Mouse (Mus musculus): Measurements from ENCODE around the gene Krtcap2.

Krtcap2 gene

GRCm38 (mm10) chr3:89250435-89251040 is 4.8 kb downstream of the Krtcap2 start:
- peak; percentile 74 to 77 for DNase-seq

- DNase-seq, result no peak
These were observed 5.7 kb downstream of the Krtcap2 start for GRCm38 (mm10) chr3:89251365-89251895.

GRCm38 (mm10) chr3:89254994-89255393 is 9.2 kb downstream of the Krtcap2 start:
- no peak for DNase-seq

- no peak for DNase-seq
These were observed 10.4 kb downstream of the Krtcap2 start for GRCm38 (mm10) chr3:89256177-89256576.

GRCm38 (mm10) chr3:89259076-89259475 is 13.3 kb downstream of the Krtcap2 start, which contains the start of gene Dpm3:
Dpm3 (plus strand) TSS chr3:89259358.
- DNase-seq, result no peak

GRCm38 (mm10) chr3:89260211-89260610 is 14.4 kb downstream of the Krtcap2 start:
- no peak for DNase-seq

GRCm38 (mm10) chr3:89262417-89262816 is 16.7 kb downstream of the Krtcap2 start:
- DNase-seq, result no peak

GRCm38 (mm10) chr3:89266439-89266893 is 20.7 kb downstream of the Krtcap2 start:
- peak; percentile 85 to 89 for DNase-seq

GRCm38 (mm10) chr3:89268916-89269315 is 23.1 kb downstream of the Krtcap2 start:
- no peak for DNase-seq

GRCm38 (mm10) chr3:89270051-89270755 is 24.4 kb downstream of the Krtcap2 start, which contains the start of gene Slc50a1:
Slc50a1 (minus strand) TSS chr3:89270570.
- DNase-seq, result peak; percentile 87 to 89

GRCm38 (mm10) chr3:89270891-89271290 is 25.1 kb downstream of the Krtcap2 start:
- peak; percentile 67 to 73 for DNase-seq

GRCm38 (mm10) chr3:89271760-89272159 is 26.0 kb downstream of the Krtcap2 start:
- DNase-seq, result peak; percentile 34 to 44

GRCm38 (mm10) chr3:89276061-89276460 is 30.3 kb downstream of the Krtcap2 start:
- DNase-seq, result no peak

- DNase-seq, result peak; percentile 21 to 36
These were observed 31.7 kb downstream of the Krtcap2 start for GRCm38 (mm10) chr3:89277281-89278021.

GRCm38 (mm10) chr3:89278107-89278506 is 32.3 kb downstream of the Krtcap2 start:
- DNase-seq, result peak in 1 of 2 experiments; percentile 32

GRCm38 (mm10) chr3:89278643-89279042 is 32.9 kb downstream of the Krtcap2 start:
- peak in 1 of 2 experiments; percentile 20 for DNase-seq

GRCm38 (mm10) chr3:89279153-89279890 is 33.6 kb downstream of the Krtcap2 start:
- peak; percentile 90 for DNase-seq

GRCm38 (mm10) chr3:89280050-89280605 is 34.4 kb downstream of the Krtcap2 start:
- DNase-seq, result peak; percentile 37

GRCm38 (mm10) chr3:89280606-89281511 is 35.1 kb downstream of the Krtcap2 start, which contains the start of gene Efna1:
Efna1 (minus strand) TSS chr3:89281142.
- peak; percentile 60 to 61 for DNase-seq

GRCm38 (mm10) chr3:89281579-89282290 is 36.0 kb downstream of the Krtcap2 start:
- peak; percentile 86 to 94 for DNase-seq
